Mouse (Mus musculus) liver, adult 2 months (tissue): ENCODE measurements at regions not wholly inside any gene's neighbourhood (a gene's known extent, or its start where the extent isn't known, plus 50 kb on each side); places are given as distances from the start of the nearest gene placed in this dataset.

Experiments
- DNase-seq: peaks from one replicate; pipeline ENCODE4 v3.0.0-alpha.2; 2011; ENCODE audit warnings: low read depth, low spot score; ENCODE audit errors: extremely low read depth
- H3K27ac ChIP-seq: fragments of 200-500 bp; replicated peaks from 2 replicates; pipeline ENCODE4 v1.5.1; 2012; ENCODE audit warnings: low read depth, mild to moderate bottlenecking, control low read depth, inconsistent platforms, low read length; ENCODE audit not compliant: insufficient read depth
- H3K27me3 ChIP-seq: fragments of 200-500 bp; 2 replicates; pipeline ENCODE4 v1.6.1; 2012; ENCODE audit warnings: mild to moderate bottlenecking, moderate library complexity, low read length, inconsistent platforms; ENCODE audit not compliant: control insufficient read depth, insufficient read depth
- H3K36me3 ChIP-seq: fragments of 200-500 bp; 2 replicates; pipeline ENCODE4 v1.6.1; 2012; ENCODE audit warnings: low read length, inconsistent platforms; ENCODE audit not compliant: control insufficient read depth, insufficient read depth
- H3K4me1 ChIP-seq: fragments of 200-500 bp; 2 replicates; pipeline ENCODE4 v1.6.1; 2011; ENCODE audit warnings: low read length; ENCODE audit not compliant: control insufficient read depth, insufficient read depth
- H3K4me3 ChIP-seq: fragments of 200-500 bp; 2 replicates; pipeline ENCODE4 v1.5.1; 2011; ENCODE audit warnings: low read depth, mild to moderate bottlenecking, control low read depth, low read length, moderate library complexity; ENCODE audit not compliant: insufficient read depth
- H3K79me2 ChIP-seq: fragments of 200-500 bp; 2 replicates; pipeline ENCODE4 v1.6.1; 2012; ENCODE audit warnings: inconsistent platforms, mild to moderate bottlenecking, low read length, moderate library complexity; ENCODE audit not compliant: control insufficient read depth, insufficient read depth
- H3K9ac ChIP-seq: fragments of 200-500 bp; 2 replicates; pipeline ENCODE4 v1.6.1; 2012; ENCODE audit warnings: low read depth, mild to moderate bottlenecking, control low read depth, inconsistent platforms, low read length
- CTCF ChIP-seq: fragments of 200-500 bp; IDR thresholded peaks from 2 replicates; pipeline ENCODE4 v1.5.1; 2011; ENCODE audit warnings: low read depth, low read length, control low read depth
- POLR2A ChIP-seq: fragments of 200-500 bp; IDR thresholded peaks from 2 replicates; pipeline ENCODE4 v1.6.1; 2011; ENCODE audit warnings: low read length, control low read depth; ENCODE audit not compliant: insufficient read depth; ENCODE audit errors: extremely low read depth
- WGBS: fragments of 180-500 bp; shearing (Covaris S2); methylation state at CpG from one replicate; pipeline ENCODE4 v1.1.7; 2018; 5-methylcytosine and 5-hydroxymethylcytosine counted together

GRCm38 (mm10) chr14:102514527-102514926, 467.9 kb downstream of the Kctd12 start:
- H3K9ac ChIP-seq = no peak overlapping the region
- 43% methylated on average over 2 of the region's 2 CpGs for WGBS
- no peaks in the 10 kb centered on the region for H3K79me2 ChIP-seq
- H3K4me1 ChIP-seq = no peaks in the 10 kb centered on the region
- H3K27me3 ChIP-seq = no peaks in the 10 kb centered on the region; the same call in 1 of the 2 replicates
- no peak overlapping the region for H3K27ac ChIP-seq
- H3K4me3 ChIP-seq = no peak overlapping the region
- no peaks in the 10 kb centered on the region for H3K36me3 ChIP-seq
- DNase-seq = no peak
- TF ChIP-seq POLR2A = no peak
- TF ChIP-seq CTCF = no peak

- no peak for DNase-seq
- 72% methylated on average over 3 of the region's 3 CpGs for WGBS
- Histone ChIP-seq H3K36me3 (no peaks in the 10 kb centered on the region), H3K79me2 (no peaks in the 10 kb centered on the region), H3K27ac (no peak overlapping the region), H3K4me1 (no peaks in the 10 kb centered on the region), H3K27me3 (no peaks in the 10 kb centered on the region; the same call in 1 of the 2 replicates), H3K9ac (no peak overlapping the region), H3K4me3 (no peak overlapping the region)
- TF ChIP-seq POLR2A = no peak
- no peak for TF ChIP-seq CTCF
Observed at GRCm38 (mm10) chr14:102512651-102513050, 469.8 kb downstream of the Kctd12 start.

DNA sequence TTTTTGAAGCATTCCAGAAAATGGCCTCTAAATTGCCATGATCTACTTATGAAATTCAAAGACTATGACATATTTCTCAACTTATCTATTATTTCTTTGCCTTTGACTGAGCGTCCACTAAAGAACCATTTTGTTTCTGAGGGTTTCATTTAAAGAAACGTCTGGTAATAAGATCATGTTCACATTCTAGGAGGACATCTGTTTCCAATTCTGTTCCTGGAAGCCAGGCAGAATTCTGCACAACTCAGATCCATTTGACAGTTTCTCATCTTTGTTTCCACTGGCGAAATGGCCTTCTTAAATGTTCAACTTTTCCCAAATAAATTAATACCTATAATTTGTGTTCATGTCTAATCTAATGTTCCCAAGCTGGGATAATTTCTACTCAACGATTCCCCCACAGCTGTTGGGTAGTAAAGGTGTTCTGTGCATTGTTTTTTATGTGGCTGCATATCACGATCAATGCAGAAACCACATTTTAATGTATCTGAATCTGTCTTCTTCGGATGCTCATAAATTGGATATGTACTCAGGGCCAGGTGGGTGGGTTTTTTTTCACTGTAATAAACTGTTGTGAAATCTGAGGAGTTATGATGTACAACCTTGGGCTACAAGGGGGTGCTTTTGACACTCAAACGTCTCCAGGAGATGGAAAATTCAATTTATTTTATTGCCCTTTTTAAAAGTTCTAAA, 470.6 kb downstream of the Kctd12 start:
- 69% methylated on average over 7 of the region's 7 CpGs for WGBS
- no peaks in the 10 kb centered on the region for H3K36me3 ChIP-seq

DNA sequence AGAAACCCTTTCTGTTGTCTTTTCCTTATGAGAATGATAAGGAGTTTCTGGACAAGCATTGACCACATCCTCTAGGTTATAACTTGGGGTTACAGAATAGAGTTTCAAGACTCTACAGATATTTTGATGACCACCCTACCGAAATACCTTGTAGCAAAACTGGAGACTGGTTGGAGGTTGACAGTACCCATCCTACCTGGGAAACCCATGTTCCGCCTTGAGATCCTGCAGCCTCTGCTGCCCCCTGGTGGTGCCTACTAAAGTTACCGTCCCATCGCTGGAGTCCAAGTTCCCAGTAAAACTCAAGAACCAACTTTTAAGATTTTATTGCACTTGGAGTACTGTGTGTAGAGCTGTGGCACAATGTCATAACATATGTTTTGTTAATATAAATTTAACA, 472.1 kb downstream of the Kctd12 start:
- DNase-seq = peak; percentile 15
- WGBS = 22% methylated on average over 4 of the region's 4 CpGs
- H3K27ac ChIP-seq = no peak overlapping the region

More for the DNA sequence above, 470.6 kb downstream of the Kctd12 start:
- no peaks in the 10 kb centered on the region for H3K4me1 ChIP-seq
- H3K27me3 ChIP-seq = no peaks in the 10 kb centered on the region; the same call in 1 of the 2 replicates
- H3K9ac ChIP-seq = no peak overlapping the region
- TF ChIP-seq POLR2A = no peak
- TF ChIP-seq CTCF = no peak
- DNase-seq = no peak
- no peak overlapping the region for H3K27ac ChIP-seq
- H3K4me3 ChIP-seq = no peak overlapping the region
- no peaks in the 10 kb centered on the region for H3K79me2 ChIP-seq

DNA sequence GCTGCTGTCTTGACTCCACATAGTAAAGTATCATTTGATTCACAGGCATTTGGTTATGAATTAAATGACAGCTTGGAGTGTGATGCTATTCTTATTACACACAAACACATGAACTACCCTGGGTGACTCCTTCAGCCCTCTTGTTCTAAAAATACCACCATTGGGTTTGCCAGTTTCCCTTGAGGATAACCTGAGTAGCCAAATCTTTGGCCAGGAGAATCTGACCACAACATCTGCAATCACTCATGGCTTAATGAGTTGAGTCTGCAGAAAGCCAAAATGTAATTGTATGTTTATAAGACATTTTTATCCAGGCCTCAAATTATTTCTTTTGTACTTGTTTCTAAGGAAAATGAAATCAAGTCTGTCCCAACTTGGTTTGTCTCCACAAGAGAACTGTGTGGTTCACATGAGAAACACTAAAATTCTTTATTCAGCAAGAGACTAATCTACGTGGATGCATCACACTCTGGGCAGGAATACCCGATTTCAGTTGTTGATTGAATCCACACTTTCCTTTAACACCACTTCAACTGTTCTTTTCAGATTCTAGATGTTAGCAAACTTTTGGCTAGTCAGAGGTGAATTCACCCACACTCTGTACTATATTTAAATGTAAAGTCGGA, 476.6 kb downstream of the Kctd12 start:
- DNase-seq = no peak
- no peaks in the 10 kb centered on the region for H3K27me3 ChIP-seq
- H3K4me3 ChIP-seq = no peak overlapping the region
- H3K27ac ChIP-seq = no peak overlapping the region
- no peaks in the 10 kb centered on the region for H3K79me2 ChIP-seq
- H3K4me1 ChIP-seq = no peaks in the 10 kb centered on the region
- no peaks in the 10 kb centered on the region for H3K36me3 ChIP-seq
- 73% methylated on average over 3 of the region's 3 CpGs for WGBS
- no peak overlapping the region for H3K9ac ChIP-seq
- TF ChIP-seq CTCF (no peak), POLR2A (no peak)

More for the DNA sequence above, 472.1 kb downstream of the Kctd12 start:
- Histone ChIP-seq H3K79me2 (no peaks in the 10 kb centered on the region), H3K9ac (no peak overlapping the region), H3K36me3 (no peaks in the 10 kb centered on the region), H3K4me3 (no peak overlapping the region), H3K27me3 (no peaks in the 10 kb centered on the region; the same call in 1 of the 2 replicates), H3K4me1 (no peaks in the 10 kb centered on the region)
- TF ChIP-seq POLR2A = no peak
- TF ChIP-seq CTCF = peak; percentile 90

GRCm38 (mm10) chr14:102497179-102497578, 485.3 kb downstream of the Kctd12 start:
- Histone ChIP-seq H3K79me2 (no peaks in the 10 kb centered on the region), H3K4me3 (no peak overlapping the region), H3K4me1 (no peaks in the 10 kb centered on the region), H3K9ac (no peak overlapping the region), H3K27ac (no peak overlapping the region), H3K36me3 (no peaks in the 10 kb centered on the region), H3K27me3 (no peaks in the 10 kb centered on the region)
- WGBS = 77% methylated on average over 1 of the region's 1 CpGs
- no peak for DNase-seq
- no peak for TF ChIP-seq POLR2A
- no peak for TF ChIP-seq CTCF
